Mouse (Mus musculus) embryonic fibroblast, embryonic 13.5 days (primary cell): ENCODE data around the gene Ankrd33.

Experiments
- CTCF ChIP-seq: IDR thresholded peaks from 2 replicates; pipeline ENCODE4 v1.5.1; 2011; ENCODE audit warnings: mild to moderate bottlenecking, control low read depth, low read length, moderate library complexity, borderline replicate concordance; ENCODE audit not compliant: insufficient read depth
- POLR2A ChIP-seq: IDR thresholded peaks from 2 replicates; pipeline ENCODE4 v1.6.1; 2011; ENCODE audit warnings: low read depth, mild to moderate bottlenecking, control low read depth, low read length, moderate library complexity

DNA sequence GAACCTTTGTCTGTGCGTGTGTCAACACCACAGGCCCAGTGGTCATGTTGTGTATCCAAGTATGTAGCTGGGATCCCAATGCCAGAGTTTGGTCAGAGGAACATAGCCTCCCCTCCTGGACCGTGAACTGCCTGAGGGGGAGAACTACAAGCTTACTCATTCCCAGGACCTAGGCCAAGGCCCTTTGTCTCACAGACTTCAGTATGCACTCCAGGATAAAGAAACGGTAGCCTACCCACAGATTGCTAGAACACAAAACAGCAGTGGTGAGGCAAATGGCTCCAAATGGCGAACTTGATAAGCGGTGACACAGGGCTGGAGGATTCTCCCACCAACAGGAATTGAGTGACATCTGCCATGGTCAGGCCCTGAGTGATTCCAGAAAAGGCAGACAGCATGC is 48.3 kb downstream of the Ankrd33 start:
- no peak for TF ChIP-seq CTCF
- TF ChIP-seq POLR2A: no peak
